Comparison of ENCODE assay signal across 33 mouse cellular contexts in genomic region chr3:82027286-82027685, GRCm38 (mm10). TPM values are rescaled to one million over a fixed set of nuclear protein-coding genes. Genes with fewer than 3 reads are reported as not detected.
DNase-seq lines count a peak whose midpoint lies in the region; ATAC-seq and TF ChIP-seq lines count a peak whose summit lies in the region.
"Had no signal": no experiment of that assay in that cellular context is flagged by ENCODE, and none has a peak within 500 bp of the region (broad histone marks: within the 10 kb centered on the region; RNA-seq: fewer than 3 reads in every experiment).

No protein-coding gene starts in this region.

- DNase-seq in cerebellum, adult 11 months, result no peak
- DNase-seq in forebrain, postnatal 0 days, result peak; percentile 24
- DNase-seq in midbrain, postnatal 0 days (ENCODE audit: low spot score), result peak; percentile 41
- DNase-seq in stomach, postnatal 0 days (ENCODE audit: low spot score), result no peak
- DNase-seq: adrenal gland, postnatal 36 days; heart, postnatal 36 days; kidney, adult 9 months; kidney, postnatal 14 days; lung, embryonic 14.5 days; right cerebral cortex, postnatal 14 days; spleen, adult 18-20 months had no signal

- no peak overlapping the region for H3K9ac ChIP-seq in forebrain, postnatal 0 days
- H3K9ac ChIP-seq in forebrain, embryonic 12.5 days, result no peak overlapping the region
- no peak overlapping the region for H3K9ac ChIP-seq in midbrain, postnatal 0 days (replicated peaks; ENCODE audit: low read length, poor library complexity, severe bottlenecking)
- no peak overlapping the region for H3K9ac ChIP-seq in midbrain, embryonic 16.5 days (ENCODE audit: low read depth, low read length)
- H3K9ac ChIP-seq in stomach, postnatal 0 days (ENCODE audit: low read length), result no peak overlapping the region
- H3K9ac ChIP-seq in heart, embryonic 11.5 days (ENCODE audit: low read depth, low read length), result no peak overlapping the region
- H3K9ac ChIP-seq: embryonic facial prominence, embryonic 12.5 days; forebrain, embryonic 15.5 days; heart, embryonic 15.5 days; hindbrain, embryonic 15.5 days; limb, embryonic 13.5 days; liver, embryonic 14.5 days; lung, embryonic 14.5 days; midbrain, embryonic 12.5 days had no signal

- ATAC-seq in cerebellum, adult (ENCODE audit: insufficient number of reproducible peaks, low FRiP score, low TSS enrichment), result peak; percentile 54; the same call in 1 of the 2 replicates
- peak; percentile 71 for ATAC-seq in forebrain, postnatal 0 days
- ATAC-seq in forebrain, embryonic 12.5 days (ENCODE audit: low FRiP score), result no peak
- no peak for ATAC-seq in midbrain, postnatal 0 days (ENCODE audit: low FRiP score)
- ATAC-seq in midbrain, embryonic 16.5 days, result no peak
- ATAC-seq in stomach, postnatal 0 days (ENCODE audit: low FRiP score, low TSS enrichment), result no peak
- ATAC-seq in heart, embryonic 11.5 days (replicated peaks; ENCODE audit: insufficient number of reproducible peaks, low FRiP score, low TSS enrichment), result no peak
- ATAC-seq: forebrain, embryonic 15.5 days; intestine, embryonic 16.5 days had no signal

- WGBS in forebrain, postnatal 0 days, result 43% methylated on average over 1 of the region's 1 CpGs
- WGBS in forebrain, embryonic 12.5 days, result 78% methylated on average over 1 of the region's 1 CpGs
- 71% methylated on average over 1 of the region's 1 CpGs for WGBS in midbrain, postnatal 0 days
- WGBS in midbrain, embryonic 16.5 days, result 80% methylated on average over 1 of the region's 1 CpGs
- 53% methylated on average over 1 of the region's 1 CpGs for WGBS in stomach, postnatal 0 days
- WGBS in heart, embryonic 11.5 days (ENCODE audit: insufficient replicate concordance), result 77% methylated on average over 1 of the region's 1 CpGs

- H3K36me3 ChIP-seq in forebrain, postnatal 0 days (ENCODE audit: insufficient read depth), result no peaks in the 10 kb centered on the region
- no peaks in the 10 kb centered on the region for H3K36me3 ChIP-seq in forebrain, embryonic 12.5 days (replicated peaks)
- H3K36me3 ChIP-seq in midbrain, postnatal 0 days (ENCODE audit: insufficient read depth, low read length), result peaks cover 3% of the 10 kb centered on the region; the same call in 1 of the 2 replicates
- H3K36me3 ChIP-seq in midbrain, embryonic 16.5 days (ENCODE audit: control insufficient read depth, insufficient read depth, low read length), result peaks cover 3% of the 10 kb centered on the region; the same call in 1 of the 2 replicates
- no peaks in the 10 kb centered on the region for H3K36me3 ChIP-seq in stomach, postnatal 0 days (ENCODE audit: control insufficient read depth, insufficient read depth, low read length)
- no peaks in the 10 kb centered on the region for H3K36me3 ChIP-seq in heart, embryonic 11.5 days (ENCODE audit: control insufficient read depth, insufficient read depth, low read length)
- H3K36me3 ChIP-seq: embryonic facial prominence, embryonic 12.5 days; forebrain, embryonic 15.5 days; hindbrain, embryonic 15.5 days; limb, embryonic 13.5 days; midbrain, embryonic 12.5 days had no signal

- H3K4me2 ChIP-seq in forebrain, postnatal 0 days (ENCODE audit: low read depth), result no peak overlapping the region
- no peak overlapping the region for H3K4me2 ChIP-seq in forebrain, embryonic 12.5 days
- no peak overlapping the region for H3K4me2 ChIP-seq in midbrain, postnatal 0 days (ENCODE audit: low read depth, low read length, poor library complexity, severe bottlenecking)
- H3K4me2 ChIP-seq in midbrain, embryonic 16.5 days (ENCODE audit: low read length), result no peak overlapping the region
- H3K4me2 ChIP-seq in stomach, postnatal 0 days (replicated peaks; ENCODE audit: low read depth), result no peak overlapping the region
- no peak overlapping the region for H3K4me2 ChIP-seq in heart, embryonic 11.5 days
- H3K4me2 ChIP-seq: embryonic facial prominence, embryonic 12.5 days; forebrain, embryonic 15.5 days; heart, embryonic 15.5 days; hindbrain, embryonic 15.5 days; limb, embryonic 13.5 days; lung, embryonic 14.5 days; midbrain, embryonic 12.5 days had no signal

- H3K27ac ChIP-seq in forebrain, postnatal 0 days (ENCODE audit: low read depth, low read length), result no peak overlapping the region
- H3K27ac ChIP-seq in forebrain, embryonic 12.5 days, result no peak overlapping the region
- no peak overlapping the region for H3K27ac ChIP-seq in midbrain, postnatal 0 days (ENCODE audit: low read depth, low read length)
- no peak overlapping the region for H3K27ac ChIP-seq in midbrain, embryonic 16.5 days (ENCODE audit: low read length)
- H3K27ac ChIP-seq in stomach, postnatal 0 days (replicated peaks), result no peak overlapping the region
- no peak overlapping the region for H3K27ac ChIP-seq in heart, embryonic 11.5 days (ENCODE audit: low read depth, low read length)
- H3K27ac ChIP-seq: embryonic facial prominence, embryonic 12.5 days; forebrain, embryonic 15.5 days; heart, embryonic 15.5 days; hindbrain, embryonic 15.5 days; limb, embryonic 13.5 days; liver, embryonic 14.5 days; midbrain, embryonic 12.5 days had no signal

- no peak for TF ChIP-seq CTCF in forebrain, postnatal 0 days (IDR thresholded peaks at IDR 0.05; ENCODE audit: low read depth)
- TF ChIP-seq CTCF in midbrain, postnatal 0 days (IDR thresholded peaks at IDR 0.05), result no peak
- no peak for TF ChIP-seq CTCF in stomach, postnatal 0 days (IDR thresholded peaks at IDR 0.05; ENCODE audit: low read depth)

- H3K9me3 ChIP-seq in forebrain, postnatal 0 days (ENCODE audit: low read length), result no peaks in the 10 kb centered on the region
- no peaks in the 10 kb centered on the region for H3K9me3 ChIP-seq in forebrain, embryonic 12.5 days
- H3K9me3 ChIP-seq in midbrain, postnatal 0 days (ENCODE audit: low read length), result no peaks in the 10 kb centered on the region
- no peaks in the 10 kb centered on the region for H3K9me3 ChIP-seq in midbrain, embryonic 16.5 days (replicated peaks; ENCODE audit: control insufficient read depth, low read length, poor library complexity, severe bottlenecking)
- H3K9me3 ChIP-seq in stomach, postnatal 0 days (ENCODE audit: control insufficient read depth, low read length), result no peaks in the 10 kb centered on the region
- H3K9me3 ChIP-seq in heart, embryonic 11.5 days (replicated peaks; ENCODE audit: control insufficient read depth, low read length), result no peaks in the 10 kb centered on the region
- H3K9me3 ChIP-seq: embryonic facial prominence, embryonic 12.5 days; forebrain, embryonic 15.5 days; heart, embryonic 15.5 days; hindbrain, embryonic 15.5 days; limb, embryonic 13.5 days; midbrain, embryonic 12.5 days had no signal

- H3K4me3 ChIP-seq in forebrain, postnatal 0 days (ENCODE audit: low read depth, low read length), result no peak overlapping the region
- H3K4me3 ChIP-seq in forebrain, embryonic 12.5 days (replicated peaks), result no peak overlapping the region
- no peak overlapping the region for H3K4me3 ChIP-seq in midbrain, postnatal 0 days (ENCODE audit: low read depth, low read length)
- no peak overlapping the region for H3K4me3 ChIP-seq in midbrain, embryonic 16.5 days (ENCODE audit: low read depth, low read length)
- no peak overlapping the region for H3K4me3 ChIP-seq in stomach, postnatal 0 days (ENCODE audit: low read depth, low read length)
- H3K4me3 ChIP-seq in heart, embryonic 11.5 days (ENCODE audit: low read depth, low read length), result no peak overlapping the region
- H3K4me3 ChIP-seq: embryonic facial prominence, embryonic 12.5 days; forebrain, embryonic 15.5 days; heart, embryonic 15.5 days; hindbrain, embryonic 15.5 days; limb, embryonic 13.5 days; midbrain, embryonic 12.5 days had no signal

- no peaks in the 10 kb centered on the region for H3K27me3 ChIP-seq in forebrain, postnatal 0 days (ENCODE audit: insufficient read depth, low read length)
- no peaks in the 10 kb centered on the region for H3K27me3 ChIP-seq in forebrain, embryonic 12.5 days
- no peaks in the 10 kb centered on the region for H3K27me3 ChIP-seq in midbrain, postnatal 0 days (ENCODE audit: insufficient read depth, low read length)
- no peaks in the 10 kb centered on the region for H3K27me3 ChIP-seq in midbrain, embryonic 16.5 days (ENCODE audit: control insufficient read depth, insufficient read depth, low read depth, low read length)
- no peaks in the 10 kb centered on the region for H3K27me3 ChIP-seq in stomach, postnatal 0 days (ENCODE audit: control insufficient read depth, insufficient read depth, low read length)
- H3K27me3 ChIP-seq in heart, embryonic 11.5 days (ENCODE audit: control insufficient read depth, insufficient read depth, low read length), result no peaks in the 10 kb centered on the region
- H3K27me3 ChIP-seq: embryonic facial prominence, embryonic 12.5 days; forebrain, embryonic 15.5 days; heart, embryonic 15.5 days; hindbrain, embryonic 15.5 days; limb, embryonic 13.5 days; midbrain, embryonic 12.5 days had no signal

- no peak for TF ChIP-seq EP300 in stomach, postnatal 0 days (optimal IDR thresholded peaks at IDR 0.05)

- H3K4me1 ChIP-seq in forebrain, postnatal 0 days (ENCODE audit: insufficient read depth), result no peaks in the 10 kb centered on the region
- H3K4me1 ChIP-seq in forebrain, embryonic 12.5 days, result no peaks in the 10 kb centered on the region
- H3K4me1 ChIP-seq in midbrain, postnatal 0 days (ENCODE audit: insufficient read depth, low read length), result no peaks in the 10 kb centered on the region
- H3K4me1 ChIP-seq in midbrain, embryonic 16.5 days (ENCODE audit: control insufficient read depth, insufficient read depth, low read length), result no peaks in the 10 kb centered on the region
- H3K4me1 ChIP-seq in stomach, postnatal 0 days (replicated peaks; ENCODE audit: control insufficient read depth, insufficient read depth), result no peaks in the 10 kb centered on the region
- H3K4me1 ChIP-seq in heart, embryonic 11.5 days (ENCODE audit: control insufficient read depth, insufficient read depth, low read length), result no peaks in the 10 kb centered on the region
- H3K4me1 ChIP-seq: embryonic facial prominence, embryonic 12.5 days; forebrain, embryonic 15.5 days; heart, embryonic 15.5 days; hindbrain, embryonic 15.5 days; limb, embryonic 13.5 days; midbrain, embryonic 12.5 days had no signal

RNA-seq across cellular contexts. Expression of gene Asic5, which starts 45.2 kb away (rescaled TPM):
- 0.15 TPM in 1 of 2 replicates, not detected in the other for total RNA-seq in forebrain, postnatal 0 days (2014; rRNA removed)
- polyA plus RNA-seq in forebrain, postnatal 0 days (2015; fragmentation: Nextera tagmentation; extraction: Ambion mirVana), result not detected in 2 replicates
- polyA plus RNA-seq in forebrain, embryonic 12.5 days (2016; fragmentation: Nextera tagmentation; extraction: Ambion mirVana), result not detected in 2 replicates
- total RNA-seq in midbrain, postnatal 0 days (2014; rRNA removed), result not detected in 2 replicates
- polyA plus RNA-seq in midbrain, postnatal 0 days (2015; fragmentation: Nextera tagmentation; extraction: Ambion mirVana), result 0.09 TPM in 1 of 2 replicates, not detected in the other
- not detected in 2 replicates for polyA plus RNA-seq in midbrain, embryonic 16.5 days (2015; fragmentation: Nextera tagmentation; extraction: Ambion mirVana)
- 0.70 and 1.5 TPM in 2 replicates for polyA plus RNA-seq in stomach, postnatal 0 days (2015; fragmentation: Nextera tagmentation; extraction: Ambion mirVana)
- polyA plus RNA-seq in heart, embryonic 11.5 days (2014; fragmentation: Nextera tagmentation; extraction: Ambion mirVana), result not detected in 2 replicates
- total RNA-seq: adrenal gland, postnatal 36 days; gastrocnemius, adult 18-20 months; gastrocnemius, postnatal 4 days; heart, adult 8-10 months; heart, postnatal 36 days; layer of hippocampus, adult 18-20 months; layer of hippocampus, postnatal 25 days; left cerebral cortex, postnatal 14 days; megakaryocyte, adult 5-6 weeks had no signal
- polyA plus RNA-seq: embryonic facial prominence, embryonic 12.5 days; forebrain, embryonic 15.5 days; heart, embryonic 15.5 days; hindbrain, embryonic 15.5 days; limb, embryonic 13.5 days; liver, embryonic 14.5 days; lung, embryonic 14.5 days; midbrain, embryonic 12.5 days; neural tube, embryonic 11.5 days; testis, adult 2 months; urinary bladder, adult 2 months had no signal

RNA-seq across cellular contexts. Expression of gene Gucy1b1, which starts 47.2 kb away (rescaled TPM):
- total RNA-seq in forebrain, postnatal 0 days (2014; rRNA removed), result 67.1 and 108 TPM in 2 replicates
- polyA plus RNA-seq in forebrain, postnatal 0 days (2015; fragmentation: Nextera tagmentation; extraction: Ambion mirVana), result 82.4 and 84.0 TPM in 2 replicates
- polyA plus RNA-seq in forebrain, embryonic 12.5 days (2016; fragmentation: Nextera tagmentation; extraction: Ambion mirVana), result 12.1 and 12.6 TPM in 2 replicates
- total RNA-seq in midbrain, postnatal 0 days (2014; rRNA removed), result 50.1 and 55.0 TPM in 2 replicates
- 57.4 and 58.5 TPM in 2 replicates for polyA plus RNA-seq in midbrain, postnatal 0 days (2015; fragmentation: Nextera tagmentation; extraction: Ambion mirVana)
- 58.6 and 65.9 TPM in 2 replicates for polyA plus RNA-seq in midbrain, embryonic 16.5 days (2015; fragmentation: Nextera tagmentation; extraction: Ambion mirVana)
- 18.7 and 20.0 TPM in 2 replicates for polyA plus RNA-seq in stomach, postnatal 0 days (2015; fragmentation: Nextera tagmentation; extraction: Ambion mirVana)
- polyA plus RNA-seq in heart, embryonic 11.5 days (2014; fragmentation: Nextera tagmentation; extraction: Ambion mirVana), result 44.0 and 60.9 TPM in 2 replicates
- total RNA-seq: megakaryocyte, adult 5-6 weeks had no signal

RNA-seq across cellular contexts. Expression of gene Tdo2, which starts 51.3 kb away (rescaled TPM):
- 0.14 and 0.31 TPM in 2 replicates for total RNA-seq in forebrain, postnatal 0 days (2014; rRNA removed)
- polyA plus RNA-seq in forebrain, postnatal 0 days (2015; fragmentation: Nextera tagmentation; extraction: Ambion mirVana), result 1.4 and 1.6 TPM in 2 replicates
- 0.10 TPM in 1 of 2 replicates, not detected in the other for polyA plus RNA-seq in forebrain, embryonic 12.5 days (2016; fragmentation: Nextera tagmentation; extraction: Ambion mirVana)
- total RNA-seq in midbrain, postnatal 0 days (2014; rRNA removed), result not detected in 2 replicates
- 0.19 and 0.28 TPM in 2 replicates for polyA plus RNA-seq in midbrain, postnatal 0 days (2015; fragmentation: Nextera tagmentation; extraction: Ambion mirVana)
- polyA plus RNA-seq in midbrain, embryonic 16.5 days (2015; fragmentation: Nextera tagmentation; extraction: Ambion mirVana), result not detected in 2 replicates
- 2.8 and 3.6 TPM in 2 replicates for polyA plus RNA-seq in stomach, postnatal 0 days (2015; fragmentation: Nextera tagmentation; extraction: Ambion mirVana)
- polyA plus RNA-seq in heart, embryonic 11.5 days (2014; fragmentation: Nextera tagmentation; extraction: Ambion mirVana), result 1.4 and 1.6 TPM in 2 replicates
- total RNA-seq: heart, postnatal 36 days; megakaryocyte, adult 5-6 weeks had no signal
- polyA plus RNA-seq: midbrain, embryonic 12.5 days; neural tube, embryonic 11.5 days had no signal

Comparison
In these comparisons a context has a peak if more than half of its experiments do, and no peak if none do; other contexts are left out.
1. ATAC-seq: peak in cerebellum, adult (single experiment) and forebrain, postnatal 0 days (single experiment); none in forebrain, embryonic 12.5 days (single experiment), midbrain, postnatal 0 days (single experiment), midbrain, embryonic 16.5 days (single experiment), stomach, postnatal 0 days (single experiment) and heart, embryonic 11.5 days (single experiment).
2. DNase-seq: peak in forebrain, postnatal 0 days (single experiment) and midbrain, postnatal 0 days (single experiment); none in cerebellum, adult 11 months (single experiment) and stomach, postnatal 0 days (single experiment).